Mouse (Mus musculus) lung, postnatal 0 days (tissue): ENCODE results near the gene Bptf.

Experiments used
- CTCF ChIP-seq: IDR thresholded peaks from 2 replicates; pipeline ENCODE4 v1.5.1; 2016; ENCODE audit warnings: antibody characterized with exemption, mild to moderate bottlenecking
- EP300 ChIP-seq: IDR thresholded peaks from 2 replicates; pipeline ENCODE4 v1.6.1; 2016; ENCODE audit warnings: antibody characterized with exemption, mild to moderate bottlenecking, control low read depth

- no peak for TF ChIP-seq CTCF
- TF ChIP-seq EP300: no peak
These were observed 24.8 kb downstream of the Bptf start for GRCm38 (mm10) chr11:107106978-107107724.
